8 mouse cellular contexts compared by ENCODE assay signal in genomic region chr5:31614339-31615025, GRCm38 (mm10). TPM values are rescaled to one million over a fixed set of nuclear protein-coding genes. Genes with fewer than 3 reads are reported as not detected.
A peak's percentile ranks its signal among the peaks of the same experiment; 100 is the strongest.
DNase-seq lines count a peak whose midpoint lies in the region; ATAC-seq lines count a peak whose summit lies in the region.

No protein-coding gene starts in this region.

- intact Hi-C loops in gastrocnemius, postnatal 14 days (cut with DNase I; ENCODE audit: low total_unique reads): loop anchor here (5.0 to 10.0 kb wide), 2 partner anchors 52 to 530 kb away; no protein-coding TSS in a partner anchor

- peaks cover 16% of the 10 kb centered on the region for H3K4me1 ChIP-seq in kidney, embryonic 15.5 days
- peaks cover 8% of the 10 kb centered on the region for H3K4me1 ChIP-seq in embryonic facial prominence, embryonic 10.5 days
- peaks cover 10% of the 10 kb centered on the region for H3K4me1 ChIP-seq in limb, embryonic 10.5 days
- H3K4me1 ChIP-seq in midbrain, embryonic 16.5 days (ENCODE audit: control insufficient read depth, insufficient read depth, low read length): peaks cover 10% of the 10 kb centered on the region

- DNase-seq in kidney, postnatal 36 days: no peak
- no peak for DNase-seq in embryonic facial prominence, embryonic 10.5 days (ENCODE audit: low spot score)
- no peak for DNase-seq in limb, embryonic 10.5 days (ENCODE audit: low spot score)
- DNase-seq in gastrocnemius, postnatal 14 days: no peak
- no peak for DNase-seq in cerebellum, postnatal 14 days
- DNase-seq in MN1 (ENCODE audit: low spot score): no peak

- peak overlapping the region; percentile 60 for H3K4me2 ChIP-seq in kidney, embryonic 15.5 days
- peak overlapping the region; percentile 61 for H3K4me2 ChIP-seq in midbrain, embryonic 16.5 days (ENCODE audit: low read length)

- 56% methylated on average over 6 of the region's 6 CpGs for WGBS in kidney, embryonic 15.5 days
- WGBS in embryonic facial prominence, embryonic 10.5 days: 52% methylated on average over 6 of the region's 6 CpGs
- 54% methylated on average over 6 of the region's 6 CpGs for WGBS in limb, embryonic 10.5 days
- WGBS in midbrain, embryonic 16.5 days: 39% methylated on average over 6 of the region's 6 CpGs

- H3K4me3 ChIP-seq in kidney, embryonic 15.5 days (replicated peaks): peak overlapping the region; percentile 85
- H3K4me3 ChIP-seq in embryonic facial prominence, embryonic 10.5 days: peak overlapping the region; percentile 90
- H3K4me3 ChIP-seq in limb, embryonic 10.5 days: peak overlapping the region; percentile 92
- H3K4me3 ChIP-seq in midbrain, embryonic 16.5 days (ENCODE audit: low read depth, low read length): peak overlapping the region; percentile 95

- H3K9me3 ChIP-seq in kidney, embryonic 15.5 days (replicated peaks): no peaks in the 10 kb centered on the region
- no peaks in the 10 kb centered on the region for H3K9me3 ChIP-seq in embryonic facial prominence, embryonic 10.5 days
- H3K9me3 ChIP-seq in limb, embryonic 10.5 days (replicated peaks): no peaks in the 10 kb centered on the region
- no peaks in the 10 kb centered on the region for H3K9me3 ChIP-seq in midbrain, embryonic 16.5 days (replicated peaks; ENCODE audit: control insufficient read depth, low read length, poor library complexity, severe bottlenecking)

- peak overlapping the region; percentile 82 for H3K9ac ChIP-seq in kidney, embryonic 15.5 days
- peak overlapping the region; percentile 80 for H3K9ac ChIP-seq in midbrain, embryonic 16.5 days (ENCODE audit: low read depth, low read length)

- H3K36me3 ChIP-seq in kidney, embryonic 15.5 days: peaks cover 38% of the 10 kb centered on the region
- peaks cover 43% of the 10 kb centered on the region for H3K36me3 ChIP-seq in embryonic facial prominence, embryonic 10.5 days (replicated peaks)
- H3K36me3 ChIP-seq in limb, embryonic 10.5 days: peaks cover 45% of the 10 kb centered on the region
- peaks cover 6% of the 10 kb centered on the region for H3K36me3 ChIP-seq in midbrain, embryonic 16.5 days (ENCODE audit: control insufficient read depth, insufficient read depth, low read length)

- no peak for ATAC-seq in kidney, embryonic 15.5 days (replicated peaks; ENCODE audit: low FRiP score)
- no peak for ATAC-seq in midbrain, embryonic 16.5 days

- no peaks in the 10 kb centered on the region for H3K27me3 ChIP-seq in kidney, embryonic 15.5 days
- no peaks in the 10 kb centered on the region for H3K27me3 ChIP-seq in embryonic facial prominence, embryonic 10.5 days (replicated peaks; ENCODE audit: low read depth, poor library complexity, severe bottlenecking)
- H3K27me3 ChIP-seq in limb, embryonic 10.5 days (ENCODE audit: low read depth, poor library complexity, severe bottlenecking): no peaks in the 10 kb centered on the region
- no peaks in the 10 kb centered on the region for H3K27me3 ChIP-seq in midbrain, embryonic 16.5 days (ENCODE audit: control insufficient read depth, insufficient read depth, low read depth, low read length)

- H3K27ac ChIP-seq in kidney, embryonic 15.5 days: peak overlapping the region; percentile 97
- H3K27ac ChIP-seq in embryonic facial prominence, embryonic 10.5 days (replicated peaks): peak overlapping the region; percentile 97
- H3K27ac ChIP-seq in limb, embryonic 10.5 days: peak overlapping the region; percentile 98
- peak overlapping the region; percentile 90 for H3K27ac ChIP-seq in midbrain, embryonic 16.5 days (ENCODE audit: low read length)

RNA-seq across cellular contexts. Expression of gene Mrpl33, which starts 17.7 kb away (rescaled TPM):
- polyA plus RNA-seq in kidney, embryonic 15.5 days (2015; fragmentation: Nextera tagmentation; extraction: Ambion mirVana): 272 and 284 TPM in 2 replicates
- 237 and 243 TPM in 2 replicates for polyA plus RNA-seq in embryonic facial prominence, embryonic 10.5 days (2016; fragmentation: Nextera tagmentation; extraction: Ambion mirVana)
- polyA plus RNA-seq in limb, embryonic 10.5 days (2016; fragmentation: Nextera tagmentation; extraction: Ambion mirVana): 254 and 274 TPM in 2 replicates
- 184 and 211 TPM in 2 replicates for polyA plus RNA-seq in midbrain, embryonic 16.5 days (2015; fragmentation: Nextera tagmentation; extraction: Ambion mirVana)
- total RNA-seq in gastrocnemius, postnatal 14 days (2021): 100 to 1,000 TPM; 237 TPM
